Mouse (Mus musculus): Measurements from ENCODE around the gene Acd.

The Acd gene

GRCm38 (mm10) chr8:105700966-105701824, at the start of gene Acd, which contains the start of gene Pard6a:
Acd (minus strand) TSS chr8:105701102.
Pard6a (plus strand) TSS chr8:105701148.
- DNase-seq (ENCODE audit: extremely low read depth, insufficient read length, low spot score): peak; percentile 88

GRCm38 (mm10) chr8:105750606-105751005, 49.7 kb upstream of the Acd start:
- peak; percentile 80 for DNase-seq (ENCODE audit: extremely low read depth, insufficient read length, low spot score)

DNA sequence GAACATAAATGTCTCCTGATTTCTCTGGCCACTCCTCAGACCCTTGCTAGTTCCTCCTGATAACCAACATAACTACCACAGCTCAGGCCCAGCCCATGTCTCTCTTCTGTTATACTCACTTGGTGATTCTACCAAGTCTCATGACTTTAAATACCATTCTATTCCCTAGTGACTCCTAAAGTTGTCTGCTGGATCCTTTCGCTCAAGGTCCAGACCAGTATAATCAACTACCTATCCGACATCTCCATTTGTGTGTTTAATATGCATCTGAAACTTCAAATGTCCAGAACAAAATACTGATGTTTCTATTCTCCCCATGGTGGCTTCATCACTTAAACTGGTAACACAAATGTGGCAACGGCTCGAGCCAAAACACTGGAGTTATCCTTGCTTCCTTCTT, 42.4 kb upstream of the Acd start:
- no peak for DNase-seq (ENCODE audit: extremely low read depth, insufficient read length, low spot score)

- no peak for DNase-seq (ENCODE audit: extremely low read depth, insufficient read length, low spot score)
Observed at GRCm38 (mm10) chr8:105739216-105739615, 38.3 kb upstream of the Acd start.

DNA sequence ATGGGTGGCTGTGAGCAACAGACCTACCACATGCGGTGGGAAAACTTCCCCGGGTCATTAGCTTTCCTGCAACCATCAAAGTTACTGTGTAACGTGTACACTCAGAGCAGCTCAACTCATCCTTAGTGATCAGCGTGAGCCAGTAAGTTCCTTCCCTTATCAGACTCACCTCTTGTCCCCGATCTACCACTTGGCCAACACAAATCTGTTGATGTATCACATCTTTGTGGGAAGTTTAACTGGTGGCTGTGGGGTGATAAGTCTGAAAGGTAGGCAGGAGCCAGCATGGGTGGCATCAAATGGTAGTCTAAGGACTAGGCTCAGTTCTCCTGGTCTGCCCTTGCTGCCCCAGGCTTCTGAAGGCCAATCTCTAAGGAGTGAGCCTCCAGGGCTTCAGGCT, 31.3 kb upstream of the Acd start:
- DNase-seq (ENCODE audit: extremely low read depth, insufficient read length, low spot score): no peak

DNA sequence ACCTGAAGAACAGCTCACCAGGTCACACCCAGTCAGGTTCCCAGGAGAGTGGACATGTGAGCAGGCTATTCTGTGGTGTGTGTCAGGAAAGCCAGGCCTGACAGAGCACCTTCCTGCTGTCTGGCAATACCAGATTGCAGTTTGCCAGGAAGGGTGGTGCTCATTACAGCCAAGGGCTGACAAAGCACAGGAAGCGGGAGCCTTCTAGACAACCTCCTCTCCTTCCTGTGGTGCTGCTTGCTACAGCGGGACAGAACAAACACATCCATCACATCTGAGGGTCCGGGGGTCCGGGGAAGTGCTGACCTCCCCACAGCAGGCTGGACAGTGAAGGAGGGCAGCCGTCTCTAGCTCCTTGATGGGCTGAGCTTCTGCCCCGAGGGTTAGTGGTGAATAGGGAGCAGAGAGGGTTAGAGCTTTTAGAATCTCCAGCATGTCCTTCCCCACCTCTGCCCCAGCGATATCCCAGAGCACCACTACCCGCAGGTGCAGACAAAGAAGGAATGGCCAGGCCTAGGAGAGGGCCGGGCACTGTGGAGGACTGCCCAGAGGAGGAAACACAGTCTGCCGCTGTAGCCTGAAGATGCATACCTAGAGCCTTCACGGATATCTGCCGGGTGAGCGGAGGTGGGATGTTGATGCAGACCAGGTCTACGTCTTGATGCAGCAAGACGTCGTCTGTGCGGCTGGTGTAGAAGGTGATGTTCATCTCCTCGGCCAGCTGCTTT, 26.7 kb upstream of the Acd start:
- no peak for DNase-seq (ENCODE audit: extremely low read depth, insufficient read length, low spot score)

GRCm38 (mm10) chr8:105725726-105726125, 24.8 kb upstream of the Acd start:
- no peak for DNase-seq (ENCODE audit: extremely low read depth, insufficient read length, low spot score)

DNA sequence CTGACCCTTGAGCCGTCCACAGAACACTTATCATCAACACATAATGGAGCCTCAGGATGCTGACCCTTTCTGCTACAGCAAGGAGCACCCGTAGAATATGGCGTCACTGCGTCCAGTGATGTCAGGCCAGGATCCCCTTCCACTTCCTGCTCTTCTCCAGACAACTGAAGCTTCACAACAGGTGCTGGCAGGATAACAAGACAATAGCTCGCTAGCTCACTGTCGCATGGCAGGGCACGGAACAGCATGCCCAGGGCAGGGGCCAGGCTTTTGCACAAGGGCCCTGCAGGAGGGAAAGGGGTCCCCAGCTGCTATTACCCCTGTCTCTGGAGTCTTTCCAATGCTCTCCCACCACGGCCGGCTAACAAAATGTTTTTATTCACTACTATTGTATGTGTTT, 22.0 kb upstream of the Acd start:
- no peak for DNase-seq (ENCODE audit: extremely low read depth, insufficient read length, low spot score)

DNA sequence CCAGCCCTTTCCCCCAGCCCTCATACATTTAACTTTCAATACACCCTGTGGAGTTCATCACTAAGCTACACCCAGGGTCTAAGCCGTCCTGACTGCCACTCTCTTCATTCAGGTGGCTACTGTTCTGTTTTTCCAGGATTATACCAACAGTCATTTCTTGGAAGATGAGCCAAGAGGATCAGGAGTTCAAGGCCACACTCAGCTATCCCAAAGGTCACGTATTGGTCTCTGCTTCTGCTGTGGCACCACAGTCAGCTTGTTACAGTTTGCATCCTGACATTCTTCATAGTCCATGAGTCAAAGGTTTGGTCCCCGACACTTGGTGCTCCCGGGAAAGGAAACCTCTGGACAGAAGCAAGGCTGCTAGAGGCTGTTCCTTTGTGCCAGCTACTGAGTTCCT, 18.7 kb upstream of the Acd start:
- no peak for DNase-seq (ENCODE audit: extremely low read depth, insufficient read length, low spot score)

GRCm38 (mm10) chr8:105716302-105716945, 15.5 kb upstream of the Acd start:
- no peak for DNase-seq (ENCODE audit: extremely low read depth, insufficient read length, low spot score)

DNA sequence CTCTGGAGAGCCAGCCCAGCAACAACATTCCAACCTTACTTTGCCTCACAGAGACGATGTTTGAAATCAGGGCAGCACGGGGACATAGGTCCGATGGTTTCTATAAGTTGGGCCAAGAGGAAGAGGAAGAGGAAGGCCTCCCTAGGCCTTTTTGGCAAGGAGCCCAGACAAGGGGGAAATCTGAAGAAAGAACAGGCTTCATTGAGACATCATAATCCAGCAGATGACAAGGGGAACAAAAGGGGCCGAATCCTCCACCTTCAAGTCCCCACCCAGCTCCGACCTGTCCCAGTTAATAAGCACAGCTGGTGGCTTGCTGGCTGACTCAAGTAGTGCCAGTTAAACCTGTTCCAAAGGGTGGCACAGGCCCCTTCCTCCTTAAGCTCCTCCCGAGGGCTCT, 14.1 kb upstream of the Acd start:
- no peak for DNase-seq (ENCODE audit: extremely low read depth, insufficient read length, low spot score)

DNA sequence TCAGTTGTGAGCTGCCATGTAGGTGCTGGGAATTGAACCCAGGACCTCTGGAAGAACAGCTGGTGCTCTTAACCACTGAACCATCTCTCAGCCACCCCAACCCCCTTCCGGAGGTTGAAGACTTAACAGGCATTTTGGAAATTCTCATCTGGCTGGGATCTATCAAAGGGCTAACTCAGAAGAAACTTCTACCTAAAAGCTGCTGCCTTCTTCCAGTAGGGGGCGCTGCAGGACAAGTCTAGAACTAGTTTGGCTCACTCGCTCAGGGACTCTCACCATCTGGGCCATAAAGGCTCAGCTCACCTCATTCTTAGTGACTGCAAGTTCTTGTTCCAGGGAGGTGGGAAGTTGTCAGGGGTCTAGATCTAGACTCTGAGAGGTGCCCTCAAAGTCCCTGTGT, 13.2 kb upstream of the Acd start:
- no peak for DNase-seq (ENCODE audit: extremely low read depth, insufficient read length, low spot score)

DNA sequence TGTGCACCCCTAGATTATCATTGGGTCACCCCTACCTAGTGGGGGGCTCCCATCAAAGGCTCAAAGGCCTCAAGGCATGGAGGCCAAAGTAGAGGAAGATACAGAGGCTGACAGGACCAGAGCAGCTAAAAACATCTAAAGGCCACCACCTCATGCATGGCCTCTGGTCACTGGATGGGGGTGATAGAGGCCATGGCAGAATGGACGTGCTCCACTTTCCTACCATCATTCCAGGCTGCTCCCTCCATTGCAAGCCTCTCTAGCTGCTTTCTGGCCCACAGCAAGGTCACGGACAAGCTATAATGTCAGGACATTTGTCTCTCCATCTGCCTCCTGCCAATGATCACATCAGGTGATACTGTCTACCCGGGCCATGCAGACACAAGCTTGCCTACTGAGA, 11.4 kb upstream of the Acd start:
- no peak for DNase-seq (ENCODE audit: extremely low read depth, insufficient read length, low spot score)

- no peak for DNase-seq (ENCODE audit: extremely low read depth, insufficient read length, low spot score)
Observed at GRCm38 (mm10) chr8:105709317-105709716, 8.4 kb upstream of the Acd start.

GRCm38 (mm10) chr8:105708675-105709074, 7.8 kb upstream of the Acd start:
- DNase-seq (ENCODE audit: extremely low read depth, insufficient read length, low spot score): no peak

- DNase-seq (ENCODE audit: extremely low read depth, insufficient read length, low spot score): peak; percentile 84
Observed at GRCm38 (mm10) chr8:105707498-105708403, 6.8 kb upstream of the Acd start, which contains the start of the genes 4933405L10Rik and Enkd1. 4933405L10Rik (plus strand) TSS chr8:105707655. Enkd1 (minus strand) TSS chr8:105708210.

- no peak for DNase-seq (ENCODE audit: extremely low read depth, insufficient read length, low spot score)
Observed at GRCm38 (mm10) chr8:105706426-105706825, 5.5 kb upstream of the Acd start.

GRCm38 (mm10) chr8:105704955-105705354, 4.1 kb upstream of the Acd start:
- DNase-seq (ENCODE audit: extremely low read depth, insufficient read length, low spot score): no peak

- no peak for DNase-seq (ENCODE audit: extremely low read depth, insufficient read length, low spot score)
Observed at GRCm38 (mm10) chr8:105704146-105704812, 3.4 kb upstream of the Acd start.

Measured in 3134 (cell line).